Mouse (Mus musculus) heart, adult 9 months (tissue): ENCODE data around the gene Smad3.

Experiments used
- DNase-seq, 2 experiments: peaks; one replicate each; pipeline ENCODE4 v3.0.0; 2022; ENCODE audit warnings: low spot score in 2 of 2

Smad3 gene

DNA sequence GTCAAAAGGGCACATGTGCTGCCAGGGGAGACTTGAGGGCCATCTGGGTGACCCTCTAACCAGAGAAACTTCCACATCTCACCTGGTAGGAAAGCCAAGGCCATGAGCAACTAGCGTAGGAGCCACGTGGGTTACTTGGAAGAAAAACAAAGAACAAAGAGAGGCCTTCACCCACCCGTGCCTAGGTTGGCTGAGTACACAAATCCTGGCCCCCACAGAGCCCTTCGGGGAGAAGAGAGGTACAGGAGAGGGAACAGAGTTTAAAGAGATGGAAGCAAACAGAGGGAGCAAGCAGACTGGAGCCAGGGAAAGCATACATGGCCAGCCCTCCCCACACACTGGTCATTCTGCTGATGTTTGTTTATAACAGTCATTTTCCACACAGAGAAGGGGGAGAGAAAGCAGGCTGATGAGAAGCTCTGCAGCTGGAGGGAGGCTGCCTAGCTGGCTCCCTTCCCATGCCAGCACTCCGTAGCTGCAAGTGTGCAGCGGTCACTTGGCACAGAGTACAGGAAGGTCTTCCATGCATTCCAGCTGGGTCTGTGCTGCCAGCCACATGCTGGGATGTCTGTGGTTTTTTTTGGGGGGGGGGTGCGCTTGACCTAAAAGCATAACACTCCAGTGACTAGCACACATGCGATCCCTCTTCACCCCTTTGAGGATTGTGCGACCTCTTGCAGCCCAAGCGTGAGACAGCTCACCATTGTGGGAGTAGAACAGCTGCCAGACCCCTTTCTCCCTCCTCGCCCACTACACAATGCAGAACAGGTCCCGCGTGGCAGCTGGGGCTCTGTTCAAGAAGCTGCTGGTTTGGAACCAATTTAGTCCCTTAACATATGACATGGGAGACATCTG is 92.8 kb downstream of the Smad3 start:
- no peak for DNase-seq

- no peak for DNase-seq
Measured at GRCm38 (mm10) chr9:63664300-63664745, 93.5 kb downstream of the Smad3 start.

DNA sequence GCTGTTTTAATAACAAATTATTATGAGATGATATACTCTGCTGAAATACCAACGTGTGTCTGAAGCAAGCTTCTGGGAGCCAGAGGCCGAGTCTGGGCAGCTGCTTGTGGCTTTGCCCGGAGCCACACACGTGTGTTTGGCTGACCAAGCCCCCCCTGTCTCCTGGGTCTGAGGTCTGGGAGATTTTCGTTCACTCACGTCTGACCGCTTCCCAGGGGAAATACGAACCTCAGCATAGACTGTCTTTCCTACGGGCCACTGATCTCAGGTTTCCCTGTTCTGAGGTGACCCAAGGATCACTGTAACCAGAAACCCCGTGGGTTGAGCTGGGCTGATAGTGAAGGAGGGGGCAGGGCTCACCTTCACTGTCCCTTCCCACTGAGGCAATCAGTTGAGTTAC is 94.6 kb downstream of the Smad3 start:
- no peak for DNase-seq

- no peak for DNase-seq
Measured at GRCm38 (mm10) chr9:63662759-63663158, 95.0 kb downstream of the Smad3 start.

GRCm38 (mm10) chr9:63660691-63661090 is 97.1 kb downstream of the Smad3 start:
- no peak for DNase-seq

- no peak for DNase-seq
Measured at GRCm38 (mm10) chr9:63660061-63660460, 97.7 kb downstream of the Smad3 start.

GRCm38 (mm10) chr9:63658970-63659371 is 98.8 kb downstream of the Smad3 start:
- peak in 1 of 2 experiments; percentile 58 for DNase-seq

DNA sequence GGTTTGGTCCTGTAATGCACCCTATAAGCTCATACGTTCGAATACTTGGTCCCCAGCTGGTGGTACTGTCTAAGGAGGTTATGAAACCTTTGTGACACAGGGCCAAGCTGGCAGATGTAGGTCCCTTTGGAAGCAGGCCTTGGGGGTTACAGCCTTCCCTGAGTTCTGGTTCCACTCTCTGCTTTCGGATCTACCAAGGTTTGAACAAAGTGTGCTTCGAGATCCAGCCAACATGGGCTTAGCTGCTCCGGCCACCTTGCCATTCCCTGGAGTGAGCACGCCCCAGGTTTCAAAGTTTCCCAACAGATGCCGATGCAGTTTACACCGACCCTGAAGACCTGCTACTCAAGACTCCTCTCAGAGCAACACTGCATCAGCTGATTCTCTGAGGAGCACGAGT is 99.4 kb downstream of the Smad3 start:
- no peak for DNase-seq

DNA sequence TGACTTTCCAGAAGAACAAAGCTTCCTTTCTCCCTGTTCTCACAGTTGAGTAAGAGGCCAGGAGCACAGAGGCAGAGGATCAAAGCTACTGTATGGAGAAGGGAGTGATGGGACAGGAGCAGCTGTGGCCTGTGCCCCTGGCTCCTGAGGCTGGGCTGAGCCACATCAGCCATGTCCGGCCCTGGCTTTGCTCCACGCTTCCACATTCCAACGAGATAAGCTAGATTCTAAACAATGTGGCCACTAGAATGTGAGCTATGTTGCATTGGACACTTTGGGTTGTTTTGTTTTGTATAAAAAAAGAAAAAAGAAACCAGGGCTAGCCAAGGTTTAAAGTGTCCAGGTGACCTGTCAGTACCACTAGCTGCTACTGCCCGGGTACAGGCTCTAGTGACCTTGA is 100.6 kb downstream of the Smad3 start:
- peak in 1 of 2 experiments; percentile 46 for DNase-seq

DNA sequence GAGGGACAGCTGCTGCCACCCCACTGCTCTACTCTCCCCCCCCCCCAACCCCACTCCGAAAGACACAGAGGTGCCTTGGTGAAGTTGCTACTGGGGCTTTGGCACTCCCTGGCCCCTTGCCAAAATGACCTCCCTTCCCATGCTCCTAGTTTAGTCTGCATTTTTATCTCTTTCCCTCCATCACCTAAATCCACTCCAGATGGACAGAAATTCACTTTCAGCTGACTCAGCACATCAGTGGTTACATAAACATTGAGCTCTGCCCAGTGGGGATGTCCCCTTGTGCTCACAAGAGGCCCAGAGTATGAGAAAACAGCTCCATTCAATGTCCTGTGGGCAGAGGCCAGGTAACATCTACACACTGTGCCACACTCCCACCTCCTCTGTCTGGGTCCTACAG is 102.7 kb downstream of the Smad3 start:
- DNase-seq: no peak

DNA sequence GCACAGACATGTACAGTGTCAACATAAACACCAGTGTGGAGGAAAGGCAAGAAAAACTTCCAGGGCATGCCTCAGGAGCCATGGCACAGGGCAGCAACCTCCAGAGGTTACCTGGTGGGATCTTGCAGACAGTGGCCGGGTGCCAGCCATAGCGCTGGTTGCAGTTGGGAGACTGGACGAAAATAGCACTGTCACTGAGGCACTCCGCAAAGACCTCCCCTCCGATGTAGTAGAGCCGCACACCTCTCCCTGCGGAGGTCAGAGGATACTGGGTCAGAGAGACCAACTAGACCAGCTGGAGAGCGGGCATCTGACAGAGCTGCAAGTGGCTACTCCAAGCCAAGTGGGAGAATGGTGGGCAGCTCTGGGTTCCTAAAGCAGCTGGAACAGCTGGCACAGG is 103.2 kb downstream of the Smad3 start:
- DNase-seq: no peak

GRCm38 (mm10) chr9:63653666-63654065 is 104.1 kb downstream of the Smad3 start:
- no peak for DNase-seq

DNA sequence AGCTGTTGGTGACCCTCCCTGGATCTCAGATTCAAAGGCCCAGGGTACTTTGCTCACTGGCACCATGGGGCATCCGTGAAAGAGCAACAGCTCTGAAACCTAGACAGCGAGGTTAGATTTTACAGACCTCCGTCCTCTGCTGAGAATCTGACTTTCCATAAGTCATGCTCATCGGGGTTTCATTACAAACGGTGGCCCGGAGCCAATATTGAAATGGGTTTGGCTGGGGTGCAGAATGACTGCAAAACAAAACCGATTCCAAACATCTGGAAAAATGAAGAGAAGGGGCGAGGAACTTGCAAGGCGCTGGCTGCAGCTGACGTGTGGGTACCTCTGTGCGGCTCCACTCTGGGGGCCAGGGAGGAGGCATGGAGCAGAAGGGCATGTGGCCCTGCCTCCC is 106.2 kb downstream of the Smad3 start:
- peak in 1 of 2 experiments; percentile 74 for DNase-seq

DNA sequence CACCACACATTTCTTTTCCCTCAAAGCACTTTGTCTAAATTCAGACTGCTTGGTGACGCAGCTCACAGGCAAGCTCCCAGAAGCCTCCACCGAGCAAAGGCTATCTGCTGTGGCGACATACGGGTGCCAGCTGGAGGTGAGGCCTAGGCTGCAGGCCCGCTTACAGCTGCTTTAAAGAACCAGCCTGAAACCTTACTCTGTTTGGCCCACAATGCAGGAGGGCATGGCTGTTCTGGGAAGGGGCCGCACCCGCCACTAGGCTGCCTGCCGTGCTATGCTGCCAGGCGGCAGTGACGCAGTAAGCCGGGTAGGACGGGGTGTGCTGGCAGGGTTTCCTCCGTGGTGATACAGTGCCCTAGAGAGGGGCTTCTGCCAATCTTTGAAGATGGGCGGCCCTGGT is 106.9 kb downstream of the Smad3 start:
- DNase-seq: peak; percentile 62 to 68

DNA sequence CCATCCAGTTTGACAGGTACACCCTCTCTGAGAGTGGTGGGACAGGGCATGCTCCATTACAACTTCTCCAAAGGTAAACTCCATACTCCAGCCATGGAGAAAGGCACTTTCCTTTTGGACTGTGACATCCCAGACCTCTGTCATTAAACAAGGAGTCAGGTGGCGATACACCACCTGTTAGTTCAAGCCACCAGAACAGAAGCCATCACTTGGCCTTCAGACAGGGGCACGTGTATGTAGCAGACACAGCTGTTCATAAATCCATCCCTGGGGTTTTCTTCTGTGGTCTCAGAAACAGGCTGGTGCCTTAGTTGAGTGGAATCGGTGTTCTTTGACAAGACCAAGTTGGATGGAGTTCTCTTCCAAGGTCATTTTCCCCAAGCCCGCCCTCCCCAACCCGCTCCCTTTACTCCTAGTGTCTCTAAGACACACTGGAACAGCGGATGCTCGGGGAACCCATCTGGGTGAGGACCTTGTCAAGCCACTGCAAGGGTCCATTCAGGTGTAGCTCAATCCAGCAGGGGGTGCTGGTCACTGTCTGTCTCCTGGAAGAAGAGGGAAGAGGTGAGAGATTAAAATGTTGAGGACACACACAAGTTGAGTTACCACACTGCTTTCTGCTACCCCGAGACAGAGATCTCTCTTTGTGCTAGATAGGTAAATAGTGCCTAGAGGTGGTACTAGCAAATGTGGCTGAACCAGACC is 107.8 kb downstream of the Smad3 start:
- DNase-seq: no peak

DNA sequence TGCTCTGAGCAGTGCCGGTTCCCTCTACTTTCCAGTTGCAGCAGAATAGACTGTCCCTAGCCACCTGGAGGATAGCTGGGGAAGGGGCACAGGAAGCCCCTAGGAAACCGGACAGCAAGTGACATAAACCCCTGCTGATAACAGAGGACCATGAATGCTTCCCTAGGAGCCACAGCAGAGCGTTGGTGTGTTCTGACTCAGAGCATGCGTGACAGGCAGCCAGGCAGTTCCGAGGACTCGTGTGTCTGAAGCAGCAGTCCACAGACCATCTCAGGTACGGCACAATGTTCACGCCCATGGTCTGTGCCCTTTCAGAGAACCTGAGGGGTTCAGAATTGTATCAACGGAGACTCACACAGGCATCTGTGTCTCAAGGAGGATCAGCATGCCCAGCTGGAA is 109.3 kb downstream of the Smad3 start:
- no peak for DNase-seq

- DNase-seq: no peak
Measured at GRCm38 (mm10) chr9:63647581-63648519, 109.9 kb downstream of the Smad3 start.

DNA sequence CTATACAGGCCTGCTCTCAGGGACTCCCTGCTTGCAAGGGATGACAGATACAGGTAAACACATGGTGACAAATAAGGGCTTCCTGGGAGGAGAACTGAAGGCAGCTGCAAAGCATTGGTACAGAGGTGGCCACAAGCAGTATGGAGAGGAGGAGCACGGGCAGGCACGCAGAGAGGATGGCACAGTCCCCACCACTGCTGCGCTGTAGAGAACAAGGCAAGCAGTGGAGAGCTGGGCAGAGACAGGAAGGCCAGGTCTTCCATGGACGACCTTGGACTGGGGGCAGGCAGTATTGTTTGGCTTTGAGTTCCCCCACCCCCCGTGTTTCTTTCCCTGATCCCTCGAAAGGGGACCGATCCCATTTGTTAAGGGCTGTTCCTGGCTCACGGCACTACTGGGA is 112.7 kb downstream of the Smad3 start:
- DNase-seq: no peak

GRCm38 (mm10) chr9:63644011-63644410 is 113.8 kb downstream of the Smad3 start:
- DNase-seq: no peak

DNA sequence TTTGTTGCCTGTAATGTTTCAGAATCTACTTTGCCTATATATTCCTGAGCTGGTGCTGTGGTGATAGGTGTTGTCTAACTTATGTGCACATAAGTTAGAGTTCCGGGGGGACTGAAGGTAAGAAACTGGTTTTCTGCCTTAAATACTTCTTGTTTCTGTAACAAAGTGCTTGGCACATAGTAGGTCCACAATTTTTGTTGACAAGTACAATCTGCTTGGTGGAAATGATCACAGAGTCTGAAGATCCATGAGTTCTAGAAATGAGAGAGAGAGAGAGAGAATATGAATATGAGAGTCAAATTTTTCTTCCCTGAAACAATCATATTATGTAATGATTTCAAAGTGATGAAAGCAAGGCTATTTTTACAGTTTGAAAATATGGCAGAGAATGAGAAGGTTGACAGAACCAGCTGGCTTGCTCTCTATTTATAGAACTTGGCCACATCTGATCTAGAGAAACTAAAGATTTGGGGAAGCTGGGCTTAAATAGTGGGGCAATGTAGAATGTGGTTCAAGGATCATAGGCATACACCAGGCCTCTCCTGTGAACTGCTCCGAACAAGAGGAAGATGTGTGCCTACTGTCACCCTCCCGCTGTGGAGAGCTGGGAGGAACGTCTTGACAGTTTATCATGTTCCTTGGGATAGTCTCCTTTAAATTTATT is 115.7 kb downstream of the Smad3 start:
- DNase-seq: peak in 1 of 2 experiments; percentile 37

- DNase-seq: no peak
Measured at GRCm38 (mm10) chr9:63636113-63636512, 121.7 kb downstream of the Smad3 start.
